Mouse (Mus musculus) olfactory bulb, adult 2 months (tissue): Measurements from ENCODE around the gene Trp53rka. TPM values are rescaled to one million over a fixed set of nuclear protein-coding genes. Genes with fewer than 3 reads are reported as not detected.
"Not testable (repeated sequence)": the region's sequence is repeated elsewhere in the genome, so short reads cannot be mapped to it uniquely, and the experiment has no call there.

Experiments used
- H3K27ac ChIP-seq: fragments of 200-500 bp; 2 replicates; pipeline ENCODE4 v1.5.1; 2012; ENCODE audit warnings: low read depth, low read length; ENCODE audit not compliant: insufficient read depth
- H3K4me1 ChIP-seq: fragments of 200-500 bp; 2 replicates; pipeline ENCODE4 v1.6.1; 2012; ENCODE audit warnings: low read length; ENCODE audit not compliant: control insufficient read depth, insufficient read depth
- H3K4me3 ChIP-seq: fragments of 200-500 bp; 2 replicates; pipeline ENCODE4 v1.5.1; 2012; ENCODE audit warnings: mild to moderate bottlenecking, low read depth, low read length, moderate library complexity; ENCODE audit not compliant: insufficient read depth
- CTCF ChIP-seq: fragments of 200-500 bp; IDR thresholded peaks from 2 replicates; pipeline ENCODE4 v1.5.1; 2012; ENCODE audit warnings: low read depth, mild to moderate bottlenecking, low read length, moderate library complexity; ENCODE audit not compliant: insufficient read depth
- POLR2A ChIP-seq: fragments of 200-500 bp; IDR thresholded peaks from 2 replicates; pipeline ENCODE4 v1.6.1; 2012; ENCODE audit warnings: mild to moderate bottlenecking, low read depth, low read length, moderate library complexity; ENCODE audit not compliant: insufficient read depth
- WGBS: fragments of 180-500 bp; shearing (Covaris S2); methylation state at CpG from one replicate; pipeline ENCODE4 v1.1.7; 2018; 5-methylcytosine and 5-hydroxymethylcytosine counted together
- polyA plus RNA-seq: library from polyadenylated mRNA; stranded (reverse); fragments of >200 nt; gene quantifications from 2 replicates; pipeline ENCODE4 v1.2.4, GENCODE M21; 2012; ENCODE audit warnings: low replicate concordance; ENCODE audit not compliant: missing spikeins, insufficient read depth, insufficient read length

Gene Trp53rka
- polyA plus RNA-seq, result not detected in 2 replicates

GRCm38 (mm10) chr2:165492648-165493553 is at the start of gene Trp53rka:
Gene Trp53rka, minus strand, starts transcription at chr2:165493324.
- peak within 1 kb of the TSS; percentile 88 for H3K4me3 ChIP-seq
- H3K4me1 ChIP-seq, result peaks cover 4% of the 10 kb centered on the region; the same call in 1 of the 2 replicates
- H3K27ac ChIP-seq, result peak within 1 kb of the TSS; percentile 66
- TF ChIP-seq CTCF, result no peak
- TF ChIP-seq POLR2A, result peak; percentile 39; the same call in 1 of the 2 replicates
- under 1% methylated on average over 75 of the region's 84 CpGs for WGBS

- 84% methylated on average over 3 of the region's 3 CpGs for WGBS
- Histone ChIP-seq H3K4me3 (no peak overlapping the region), H3K27ac (no peak overlapping the region), H3K4me1 (no peaks in the 10 kb centered on the region)
- TF ChIP-seq POLR2A, result no peak
- TF ChIP-seq CTCF, result no peak
These were observed 47.9 kb upstream of the Trp53rka start for GRCm38 (mm10) chr2:165540975-165541374.

GRCm38 (mm10) chr2:165533789-165534188 is 40.7 kb upstream of the Trp53rka start:
- WGBS, result 74% methylated on average over 6 of the region's 6 CpGs
- no peak overlapping the region for H3K27ac ChIP-seq

DNA sequence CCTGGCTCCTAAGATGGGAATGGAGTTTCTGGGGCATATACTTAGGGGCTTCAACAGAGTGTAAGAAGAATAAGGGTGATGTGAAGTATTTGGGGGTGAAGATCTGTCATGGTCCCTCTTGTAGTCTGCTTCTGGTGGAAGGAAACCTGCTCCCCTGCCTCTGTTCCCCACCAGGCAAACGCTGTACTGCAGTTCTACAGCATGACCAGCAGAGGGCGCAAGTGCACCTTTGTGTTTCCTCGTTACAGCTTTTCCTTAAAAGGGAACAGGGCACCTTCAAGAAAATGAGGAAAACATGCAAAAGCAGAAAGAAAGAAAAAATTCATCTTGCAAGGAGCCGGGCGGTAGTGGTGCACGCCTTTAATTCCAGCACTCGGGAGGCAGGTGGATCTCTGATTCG is 36.0 kb upstream of the Trp53rka start:
- no peaks in the 10 kb centered on the region; the same call in 1 of the 2 replicates for H3K4me1 ChIP-seq
- no peak overlapping the region for H3K27ac ChIP-seq
- no peak overlapping the region for H3K4me3 ChIP-seq
- TF ChIP-seq POLR2A (no peak), CTCF (peak; percentile 66)
- 6% methylated on average over 8 of the region's 8 CpGs for WGBS

More at GRCm38 (mm10) chr2:165533789-165534188, 40.7 kb upstream of the Trp53rka start:
- TF ChIP-seq POLR2A, result no peak
- TF ChIP-seq CTCF, result no peak
- Histone ChIP-seq H3K4me1 (no peaks in the 10 kb centered on the region; the same call in 1 of the 2 replicates), H3K4me3 (no peak overlapping the region)

DNA sequence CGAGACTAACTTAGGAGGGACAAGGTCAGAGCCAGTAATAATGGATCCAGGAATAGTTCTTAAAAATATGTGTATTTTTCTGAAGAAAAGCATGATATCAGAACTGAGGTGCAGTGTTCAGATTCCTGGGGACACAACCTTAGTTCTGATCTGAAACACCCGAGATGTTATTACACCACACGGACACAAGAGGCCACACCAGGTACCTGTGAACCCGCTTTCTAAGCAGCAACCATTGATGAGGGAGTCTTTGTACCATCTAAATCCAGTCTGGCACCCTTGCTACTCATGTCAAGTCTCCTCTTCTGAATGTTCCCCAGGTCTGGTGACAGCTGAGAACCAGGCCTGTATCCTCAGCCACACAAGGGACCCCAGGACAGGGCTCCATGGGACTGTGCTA is 32.5 kb upstream of the Trp53rka start:
- no peak overlapping the region for H3K27ac ChIP-seq
- H3K4me1 ChIP-seq, result no peaks in the 10 kb centered on the region; the same call in 1 of the 2 replicates
- TF ChIP-seq POLR2A, result no peak
- no peak for TF ChIP-seq CTCF
- no peak overlapping the region for H3K4me3 ChIP-seq
- WGBS, result 72% methylated on average over 4 of the region's 4 CpGs

GRCm38 (mm10) chr2:165515178-165515728 is 22.1 kb upstream of the Trp53rka start:
- peaks cover 15% of the 10 kb centered on the region for H3K4me1 ChIP-seq
- TF ChIP-seq CTCF (no peak), POLR2A (no peak)
- no peak overlapping the region for H3K4me3 ChIP-seq
- 97% methylated on average over 20 of the region's 20 CpGs for WGBS
- no peak overlapping the region for H3K27ac ChIP-seq

GRCm38 (mm10) chr2:165512870-165513600 is 19.9 kb upstream of the Trp53rka start:
- Histone ChIP-seq H3K27ac (no peak overlapping the region), H3K4me3 (no peak overlapping the region), H3K4me1 (peaks cover 16% of the 10 kb centered on the region)
- TF ChIP-seq POLR2A, result no peak
- TF ChIP-seq CTCF, result no peak
- 29% methylated on average over 11 of the region's 11 CpGs for WGBS

DNA sequence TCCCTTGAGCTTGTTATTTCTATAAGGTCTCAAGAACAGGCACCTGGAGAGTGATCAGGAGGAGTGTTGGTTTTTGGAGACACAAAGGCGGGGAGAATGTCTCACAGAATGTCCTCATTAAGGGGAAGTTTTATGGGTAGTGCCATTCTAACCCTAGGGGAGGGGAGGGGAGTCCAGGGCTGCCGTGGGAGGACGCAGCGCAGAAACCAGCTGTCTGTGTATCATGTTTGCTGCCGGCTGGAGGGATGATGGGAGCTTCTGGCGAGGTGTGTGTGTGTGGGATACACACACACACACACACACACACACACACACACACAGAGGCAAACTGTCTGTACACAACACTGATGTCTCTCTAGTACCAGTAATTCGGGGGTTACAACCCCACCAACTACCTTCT is 19.3 kb upstream of the Trp53rka start:
- 47% methylated on average over 7 of the region's 7 CpGs for WGBS

GRCm38 (mm10) chr2:165511530-165511929 is 18.4 kb upstream of the Trp53rka start:
- H3K4me1 ChIP-seq, result peaks cover 16% of the 10 kb centered on the region
- H3K4me3 ChIP-seq, H3K27ac ChIP-seq: not testable (repeated sequence)
- 89% methylated on average over 4 of the region's 4 CpGs for WGBS

More for the DNA sequence above, 19.3 kb upstream of the Trp53rka start:
- Histone ChIP-seq H3K4me3 (no peak overlapping the region), H3K4me1 (peaks cover 16% of the 10 kb centered on the region), H3K27ac (no peak overlapping the region)
- TF ChIP-seq POLR2A, result no peak
- no peak for TF ChIP-seq CTCF

- WGBS, result 66% methylated on average over 2 of the region's 2 CpGs
- peaks cover 16% of the 10 kb centered on the region for H3K4me1 ChIP-seq
- not testable (repeated sequence) for H3K4me3 ChIP-seq, H3K27ac ChIP-seq
These were observed 17.9 kb upstream of the Trp53rka start for GRCm38 (mm10) chr2:165510914-165511458.
